Mouse (Mus musculus): Measurements from ENCODE around the gene Rnf224. TPM values are rescaled to one million over a fixed set of nuclear protein-coding genes. Genes with fewer than 3 reads are reported as not detected.

Gene Rnf224
- polyA plus RNA-seq, 1 experiment from 2014 or later = 0.58 TPM

DNA sequence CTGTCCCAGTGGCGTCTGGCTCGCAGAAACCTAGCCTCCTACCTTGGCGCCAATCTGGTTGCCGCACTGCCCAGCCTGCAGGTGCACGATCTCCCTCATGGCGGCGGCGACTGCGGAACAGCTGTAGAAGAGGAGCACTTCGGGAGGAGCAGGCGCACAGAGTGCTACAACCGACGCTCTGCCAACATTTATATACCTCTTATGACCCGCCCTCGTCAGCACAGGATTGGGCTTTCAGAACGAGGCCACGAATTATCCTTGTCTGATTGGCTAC, 12.2 kb downstream of the Rnf224 start, which contains the start of gene Tubb4b:
Gene Tubb4b, minus strand, starts transcription at position 211 of the 274 bp plus-strand sequence.
- Histone ChIP-seq H3K27me3 (no peaks in the 10 kb centered on the region), H3K36me3 (peaks cover 11% of the 10 kb centered on the region), H3K9me3 (no peaks in the 10 kb centered on the region), H3K27ac (peak within 1 kb of the TSS; percentile 98), H3K4me1 (peaks cover 27% of the 10 kb centered on the region), H3K9ac (peak within 1 kb of the TSS; percentile 93), H3K4me3 (peak within 1 kb of the TSS; percentile 94), H3K4me2 (peak within 1 kb of the TSS; percentile 86)
- 0% methylated on average over 17 of the region's 17 CpGs for WGBS
- ATAC-seq (ENCODE audit: insufficient number of reproducible peaks, low FRiP score, low TSS enrichment, low read depth) = no peak

DNA sequence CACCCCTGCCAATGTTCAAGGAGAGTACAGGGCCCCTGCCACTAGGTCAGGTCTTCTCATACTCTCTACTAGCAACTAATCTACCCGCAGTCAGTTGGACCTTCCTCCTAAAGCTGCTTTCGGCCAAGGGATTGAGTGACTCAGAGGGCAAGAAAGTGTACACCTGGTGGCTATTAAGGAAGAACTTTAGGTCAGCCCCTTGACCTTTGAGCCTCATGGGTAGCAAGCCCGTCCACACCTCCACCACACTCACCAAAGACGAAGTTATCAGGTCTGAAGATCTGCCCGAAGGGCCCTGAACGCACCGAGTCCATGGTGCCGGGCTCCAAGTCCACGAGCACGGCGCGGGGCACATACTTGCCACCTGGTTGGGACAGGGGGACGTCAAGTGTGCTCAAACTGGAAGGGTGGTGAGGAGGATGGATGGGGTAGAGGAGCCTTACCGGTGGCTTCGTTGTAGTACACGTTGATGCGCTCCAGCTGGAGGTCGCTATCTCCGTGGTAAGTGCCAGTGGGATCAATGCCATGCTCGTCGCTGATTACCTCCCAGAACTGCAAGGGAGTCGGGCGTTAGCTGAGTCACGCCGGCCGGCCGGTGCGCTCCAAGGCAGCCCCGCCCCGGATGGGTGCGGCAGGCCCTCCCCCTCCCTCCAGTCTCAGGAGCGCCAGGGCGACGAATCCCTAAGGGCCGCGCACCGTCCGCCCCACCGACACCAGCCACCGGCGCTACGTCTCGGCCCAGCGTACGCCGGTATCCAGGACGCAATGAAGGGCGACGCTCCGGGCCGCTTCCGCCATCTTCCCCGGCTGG, 12.7 kb downstream of the Rnf224 start:
- Histone ChIP-seq H3K9ac (peak overlapping the region; percentile 93), H3K9me3 (no peaks in the 10 kb centered on the region), H3K27me3 (no peaks in the 10 kb centered on the region), H3K4me1 (peaks cover 24% of the 10 kb centered on the region), H3K27ac (peak overlapping the region; percentile 95), H3K4me3 (peak overlapping the region; percentile 94), H3K4me2 (peak overlapping the region; percentile 86), H3K36me3 (peaks cover 11% of the 10 kb centered on the region)
- WGBS = under 1% methylated on average over 48 of the region's 53 CpGs
- ATAC-seq (ENCODE audit: insufficient number of reproducible peaks, low FRiP score, low TSS enrichment, low read depth) = 0 out of 2 replicates have a peak, but pooled peaks have one; percentile 2

DNA sequence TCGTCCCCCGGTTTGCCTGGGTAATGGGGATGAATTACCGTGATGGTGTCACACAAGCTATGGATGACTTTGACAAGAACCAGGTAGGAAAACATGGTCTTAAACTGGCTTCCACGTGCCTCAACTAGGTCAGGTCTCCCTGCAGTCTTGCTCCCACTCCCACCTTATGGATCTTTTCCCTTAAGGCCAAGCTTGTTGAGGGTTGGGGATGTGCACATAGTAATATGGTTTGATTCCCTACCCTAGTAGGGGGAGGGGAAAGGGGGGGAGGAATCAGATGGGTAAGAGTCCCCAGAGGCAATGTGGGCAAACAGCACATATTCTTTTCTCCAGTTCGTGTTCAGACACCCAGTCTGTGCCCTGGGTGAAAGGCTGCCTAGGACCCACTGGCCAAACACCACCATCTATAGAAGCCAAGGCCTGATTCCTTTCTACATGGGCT, 15.2 kb downstream of the Rnf224 start:
- 70% methylated on average over 5 of the region's 5 CpGs for WGBS
- no peak overlapping the region for H3K27ac ChIP-seq
- H3K4me2 ChIP-seq = no peak overlapping the region
- peaks cover 11% of the 10 kb centered on the region for H3K36me3 ChIP-seq
- peaks cover 16% of the 10 kb centered on the region for H3K4me1 ChIP-seq
- no peak overlapping the region for H3K4me3 ChIP-seq
- H3K9ac ChIP-seq = no peak overlapping the region
- ATAC-seq (ENCODE audit: insufficient number of reproducible peaks, low FRiP score, low TSS enrichment, low read depth) = no peak
- H3K27me3 ChIP-seq = no peaks in the 10 kb centered on the region
- no peaks in the 10 kb centered on the region for H3K9me3 ChIP-seq

DNA sequence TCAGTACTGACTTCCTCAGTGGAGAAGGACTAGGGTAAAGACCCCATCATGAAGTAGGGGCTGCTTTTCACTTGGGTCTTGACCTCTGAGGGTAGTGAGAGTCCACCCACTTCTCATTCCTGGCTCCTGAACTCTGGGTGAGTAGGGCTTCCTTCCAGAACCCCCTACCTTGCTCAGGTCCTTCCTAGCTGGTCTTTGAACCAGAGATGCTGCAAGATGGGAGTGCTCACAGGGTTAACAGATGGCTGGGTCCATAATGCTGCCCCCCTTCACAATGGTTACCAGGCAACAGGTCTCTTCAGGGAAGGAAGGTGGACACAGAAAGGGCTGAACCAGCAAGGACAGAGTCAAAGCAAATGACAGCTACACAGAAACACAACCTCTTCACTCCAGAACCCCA, 18.1 kb downstream of the Rnf224 start, which contains the start of gene Fam166a:
Gene Fam166a, plus strand, starts transcription at position 301 of the 400 bp plus-strand sequence.
- Histone ChIP-seq H3K4me1 (peaks cover 3% of the 10 kb centered on the region), H3K27me3 (0 out of 2 replicates have a peak, but pooled peaks cover 4% of the 10 kb centered on the region), H3K27ac (no peak within 1 kb of the TSS), H3K9me3 (no peaks in the 10 kb centered on the region), H3K4me3 (no peak within 1 kb of the TSS), H3K9ac (no peak within 1 kb of the TSS), H3K4me2 (no peak within 1 kb of the TSS), H3K36me3 (peaks cover 11% of the 10 kb centered on the region)
- ATAC-seq (ENCODE audit: insufficient number of reproducible peaks, low FRiP score, low TSS enrichment, low read depth) = no peak

DNA sequence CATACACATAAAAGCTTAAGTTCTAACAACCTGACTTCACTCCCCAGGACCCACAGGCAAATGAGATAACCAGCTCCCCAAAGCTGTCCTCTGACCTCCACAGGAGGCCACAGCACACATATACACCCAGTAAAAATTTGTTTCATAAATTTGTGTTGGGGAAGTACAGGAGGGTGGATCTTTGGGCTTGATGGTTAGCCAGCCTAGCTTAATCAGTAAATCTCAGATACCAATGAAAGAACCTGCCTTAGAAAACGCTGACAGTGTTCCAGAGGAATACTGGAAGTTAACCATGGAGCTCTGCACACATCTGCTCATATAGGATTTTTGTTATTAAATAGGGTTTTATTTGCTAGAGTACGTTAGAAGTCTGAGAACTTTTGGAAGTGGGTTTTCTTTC, 18.9 kb downstream of the Rnf224 start:
- Histone ChIP-seq H3K4me1 (no peaks in the 10 kb centered on the region), H3K27me3 (0 out of 2 replicates have a peak, but pooled peaks cover 4% of the 10 kb centered on the region), H3K9ac (no peak overlapping the region), H3K4me3 (no peak overlapping the region), H3K27ac (no peak overlapping the region), H3K4me2 (no peak overlapping the region), H3K9me3 (no peaks in the 10 kb centered on the region), H3K36me3 (peaks cover 11% of the 10 kb centered on the region)
- 59% methylated on average over 2 of the region's 2 CpGs for WGBS
- ATAC-seq (ENCODE audit: insufficient number of reproducible peaks, low FRiP score, low TSS enrichment, low read depth) = no peak

DNA sequence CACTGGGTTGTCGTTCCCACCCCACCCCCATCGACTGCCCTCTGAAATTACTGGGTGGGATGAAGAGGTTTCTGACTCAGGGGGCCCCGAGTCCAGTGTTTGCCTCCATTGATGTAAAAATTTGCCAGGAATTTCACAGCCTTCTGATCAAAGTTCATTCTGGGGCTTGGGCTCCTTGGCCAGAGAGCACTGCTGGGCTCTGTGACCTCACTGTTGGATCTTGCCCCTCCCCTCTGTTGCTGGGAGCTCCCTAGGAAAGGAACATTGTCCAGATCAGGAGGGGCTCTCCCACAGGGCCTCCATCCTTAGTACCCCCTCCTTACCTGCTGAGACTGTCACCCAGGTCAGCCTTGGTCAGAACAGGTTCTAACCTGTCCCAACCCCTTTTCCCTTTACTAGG, 22.1 kb downstream of the Rnf224 start, which contains the start of gene Stpg3:
Gene Stpg3, minus strand, starts transcription at position 194 of the 400 bp plus-strand sequence.
- 0 out of 2 replicates have a peak, but pooled peaks cover 4% of the 10 kb centered on the region for H3K27me3 ChIP-seq
- no peak within 1 kb of the TSS for H3K27ac ChIP-seq
- H3K4me2 ChIP-seq = no peak within 1 kb of the TSS
- no peak within 1 kb of the TSS for H3K9ac ChIP-seq
- 65% methylated on average over 3 of the region's 3 CpGs for WGBS
- H3K4me1 ChIP-seq = peaks cover 15% of the 10 kb centered on the region
- H3K4me3 ChIP-seq = no peak within 1 kb of the TSS
- peaks cover 4% of the 10 kb centered on the region; the same call in 1 of the 2 replicates for H3K36me3 ChIP-seq
- no peaks in the 10 kb centered on the region for H3K9me3 ChIP-seq
- ATAC-seq (ENCODE audit: insufficient number of reproducible peaks, low FRiP score, low TSS enrichment, low read depth) = no peak

DNA sequence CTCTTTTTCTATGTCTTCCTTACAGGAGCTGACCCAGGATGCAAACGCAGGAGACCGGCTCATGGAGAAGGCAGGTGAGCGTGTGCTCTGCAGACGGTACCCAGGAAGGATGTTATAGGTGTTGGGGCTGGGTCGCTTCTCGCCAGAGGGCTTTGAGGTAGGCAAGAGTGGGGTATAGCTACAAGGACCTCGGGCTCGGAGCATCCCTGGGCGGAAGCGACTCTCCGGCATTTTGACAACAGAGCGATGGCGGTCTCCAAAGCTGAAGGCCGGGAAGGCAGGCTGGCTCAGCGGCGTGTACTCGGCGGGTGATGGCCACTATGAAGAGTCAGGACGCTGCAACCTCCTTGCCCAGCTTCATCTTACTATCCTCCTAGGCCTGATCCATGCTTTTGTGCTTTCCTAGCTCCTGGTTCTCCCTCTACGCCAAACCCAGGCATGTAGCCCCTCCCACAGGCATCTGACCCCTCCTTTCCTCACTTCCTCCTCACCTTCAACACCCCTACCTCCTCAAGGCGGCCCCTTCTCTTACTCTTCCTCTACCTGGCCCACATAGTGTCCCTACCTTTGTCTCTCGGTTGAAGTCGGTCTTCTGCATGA, 23.2 kb downstream of the Rnf224 start:
- H3K9me3 ChIP-seq = no peaks in the 10 kb centered on the region
- WGBS = 63% methylated on average over 23 of the region's 23 CpGs
- H3K36me3 ChIP-seq = peaks cover 8% of the 10 kb centered on the region
- H3K4me3 ChIP-seq = no peak overlapping the region
- no peak overlapping the region for H3K27ac ChIP-seq
- H3K9ac ChIP-seq = no peak overlapping the region
- H3K27me3 ChIP-seq = 0 out of 2 replicates have a peak, but pooled peaks cover 4% of the 10 kb centered on the region
- H3K4me2 ChIP-seq = no peak overlapping the region
- no peak for ATAC-seq (ENCODE audit: insufficient number of reproducible peaks, low FRiP score, low TSS enrichment, low read depth)
- peaks cover 19% of the 10 kb centered on the region for H3K4me1 ChIP-seq

DNA sequence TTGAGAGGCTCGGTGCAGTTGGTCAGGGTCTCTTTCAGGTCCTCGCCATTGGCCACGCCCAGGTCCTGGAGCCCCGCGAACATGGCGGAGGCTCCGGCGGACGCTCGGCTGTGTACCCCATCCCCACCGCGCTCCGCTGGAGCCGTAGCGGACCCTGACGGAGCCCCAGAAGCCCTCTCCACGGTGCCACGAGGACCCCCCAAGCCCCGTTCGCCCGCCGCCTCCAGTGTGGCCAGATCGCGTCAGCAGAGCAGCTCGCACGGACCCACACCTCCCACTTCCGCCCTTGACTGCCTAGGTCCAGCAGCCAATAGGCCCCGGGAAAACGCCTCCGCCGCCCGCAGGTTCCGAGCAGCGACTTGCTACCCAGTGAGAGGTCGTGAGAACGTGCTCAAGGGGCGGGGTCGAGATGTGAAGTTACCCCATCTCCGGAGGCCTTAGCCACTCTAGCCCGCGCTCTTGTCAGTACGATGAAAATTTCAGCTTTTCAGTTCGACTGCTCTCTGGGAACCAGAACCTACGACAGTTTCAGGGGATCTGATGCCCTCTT, 25.4 kb downstream of the Rnf224 start, which contains the start of gene Nelfb:
Gene Nelfb, minus strand, starts transcription at position 369 of the 550 bp plus-strand sequence.
- H3K9ac ChIP-seq = peak within 1 kb of the TSS; percentile 80
- H3K36me3 ChIP-seq = peaks cover 28% of the 10 kb centered on the region
- WGBS = under 1% methylated on average over 44 of the region's 44 CpGs
- H3K27me3 ChIP-seq = 0 out of 2 replicates have a peak, but pooled peaks cover 4% of the 10 kb centered on the region
- H3K4me1 ChIP-seq = peaks cover 19% of the 10 kb centered on the region
- ATAC-seq (ENCODE audit: insufficient number of reproducible peaks, low FRiP score, low TSS enrichment, low read depth) = peak; percentile 86
- peak within 1 kb of the TSS; percentile 59 for H3K4me2 ChIP-seq
- no peaks in the 10 kb centered on the region for H3K9me3 ChIP-seq
- H3K4me3 ChIP-seq = peak within 1 kb of the TSS; percentile 86
- peak within 1 kb of the TSS; percentile 93 for H3K27ac ChIP-seq

DNA sequence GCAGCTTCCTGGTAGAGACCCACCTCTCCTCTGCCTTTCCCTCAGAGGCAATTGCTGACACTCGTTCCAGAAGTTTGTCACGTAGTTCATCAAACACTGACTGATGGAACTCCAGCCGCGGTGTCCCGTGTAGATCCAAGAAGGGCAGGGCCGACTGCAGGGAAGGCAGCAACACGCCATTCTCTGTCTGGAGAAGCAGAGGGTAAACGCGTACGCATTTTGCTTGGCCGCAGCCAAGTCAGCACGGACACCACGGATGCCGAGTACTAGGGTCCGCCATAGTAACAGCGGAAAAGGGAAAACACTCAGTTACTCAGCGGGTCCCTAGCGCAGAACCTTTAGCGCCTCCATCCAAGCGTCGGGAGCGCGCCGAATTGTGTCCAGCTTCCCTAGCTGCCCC, 25.9 kb downstream of the Rnf224 start:
- WGBS = under 1% methylated on average over 24 of the region's 24 CpGs
- ATAC-seq (ENCODE audit: insufficient number of reproducible peaks, low FRiP score, low TSS enrichment, low read depth) = no peak

DNA sequence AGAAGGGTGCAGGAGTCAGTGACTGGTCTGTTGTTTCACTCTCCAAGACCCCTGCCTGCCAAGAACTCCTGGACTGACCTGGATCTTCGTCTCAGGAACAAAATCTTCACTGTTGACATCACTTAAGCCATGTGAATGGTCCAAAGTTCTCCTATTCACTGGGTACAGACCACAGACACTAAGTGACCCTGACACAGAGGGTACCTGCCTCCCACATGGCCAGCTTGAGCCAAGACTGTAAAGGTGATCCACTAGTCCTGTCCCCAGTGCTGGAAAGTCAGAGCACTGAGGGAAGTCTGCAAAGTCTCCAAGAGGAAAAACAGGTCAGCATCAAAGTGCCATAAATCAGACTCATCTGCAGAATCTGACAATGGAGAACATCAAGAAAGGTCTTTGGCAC, 29.0 kb downstream of the Rnf224 start:
- no peak for ATAC-seq (ENCODE audit: insufficient number of reproducible peaks, low FRiP score, low TSS enrichment, low read depth)
- no peak overlapping the region for H3K9ac ChIP-seq

More for the DNA sequence above, 25.9 kb downstream of the Rnf224 start:
- peak overlapping the region; percentile 93 for H3K27ac ChIP-seq
- H3K9me3 ChIP-seq = no peaks in the 10 kb centered on the region
- peak overlapping the region; percentile 59 for H3K4me2 ChIP-seq
- H3K36me3 ChIP-seq = peaks cover 33% of the 10 kb centered on the region
- H3K4me3 ChIP-seq = peak overlapping the region; percentile 86
- H3K9ac ChIP-seq = peak overlapping the region; percentile 80
- 0 out of 2 replicates have a peak, but pooled peaks cover 4% of the 10 kb centered on the region for H3K27me3 ChIP-seq
- H3K4me1 ChIP-seq = peaks cover 19% of the 10 kb centered on the region

DNA sequence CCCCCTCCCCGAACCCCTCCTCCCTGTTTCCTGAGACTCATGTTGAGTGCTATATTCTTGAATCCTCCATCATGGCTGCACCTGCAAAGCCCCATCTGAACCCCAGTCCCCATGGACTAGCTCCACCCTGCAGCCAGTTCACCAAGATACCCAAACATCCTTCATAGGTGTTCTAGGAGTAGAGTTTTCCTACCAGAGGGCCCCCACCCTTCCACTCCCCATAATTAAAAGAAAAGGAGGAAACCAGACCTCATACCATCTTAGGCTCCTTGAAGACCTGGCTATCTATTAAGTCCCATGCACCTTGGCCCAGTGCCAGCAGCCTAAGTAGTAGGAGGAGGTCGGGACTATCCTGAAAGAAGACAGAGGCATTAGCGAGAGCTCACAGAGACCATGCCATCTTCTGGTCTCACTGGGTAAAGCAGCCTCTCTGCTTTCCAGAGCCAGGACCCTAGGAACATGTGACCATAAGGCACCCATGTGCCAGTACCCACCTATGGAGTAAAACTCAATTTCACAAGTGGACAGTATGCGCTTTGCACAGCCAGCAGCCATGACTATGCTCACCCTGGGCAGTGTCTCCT, 32.9 kb downstream of the Rnf224 start:
- H3K9me3 ChIP-seq = no peaks in the 10 kb centered on the region
- no peak overlapping the region for H3K27ac ChIP-seq
- no peaks in the 10 kb centered on the region for H3K4me1 ChIP-seq
- H3K27me3 ChIP-seq = no peaks in the 10 kb centered on the region
- WGBS = 76% methylated on average over 4 of the region's 4 CpGs
- H3K9ac ChIP-seq = no peak overlapping the region
- no peak overlapping the region for H3K4me3 ChIP-seq
- no peak overlapping the region for H3K4me2 ChIP-seq
- no peak for ATAC-seq (ENCODE audit: insufficient number of reproducible peaks, low FRiP score, low TSS enrichment, low read depth)
- H3K36me3 ChIP-seq = peaks cover 98% of the 10 kb centered on the region

More for the DNA sequence above, 29.0 kb downstream of the Rnf224 start:
- Histone ChIP-seq H3K27me3 (no peaks in the 10 kb centered on the region), H3K9me3 (no peaks in the 10 kb centered on the region), H3K27ac (no peak overlapping the region), H3K4me2 (no peak overlapping the region), H3K4me3 (no peak overlapping the region), H3K4me1 (peaks cover 19% of the 10 kb centered on the region), H3K36me3 (peaks cover 64% of the 10 kb centered on the region)
- WGBS = 90% methylated on average over 1 of the region's 1 CpGs
